Mouse (Mus musculus): Measurements from ENCODE around the gene Ttll5. TPM values are rescaled to one million over a fixed set of nuclear protein-coding genes. Genes with fewer than 3 reads are reported as not detected.

Gene Ttll5
- total RNA-seq, 2 experiments from 2014 or later, result 5.4 to 8.5 TPM

DNA sequence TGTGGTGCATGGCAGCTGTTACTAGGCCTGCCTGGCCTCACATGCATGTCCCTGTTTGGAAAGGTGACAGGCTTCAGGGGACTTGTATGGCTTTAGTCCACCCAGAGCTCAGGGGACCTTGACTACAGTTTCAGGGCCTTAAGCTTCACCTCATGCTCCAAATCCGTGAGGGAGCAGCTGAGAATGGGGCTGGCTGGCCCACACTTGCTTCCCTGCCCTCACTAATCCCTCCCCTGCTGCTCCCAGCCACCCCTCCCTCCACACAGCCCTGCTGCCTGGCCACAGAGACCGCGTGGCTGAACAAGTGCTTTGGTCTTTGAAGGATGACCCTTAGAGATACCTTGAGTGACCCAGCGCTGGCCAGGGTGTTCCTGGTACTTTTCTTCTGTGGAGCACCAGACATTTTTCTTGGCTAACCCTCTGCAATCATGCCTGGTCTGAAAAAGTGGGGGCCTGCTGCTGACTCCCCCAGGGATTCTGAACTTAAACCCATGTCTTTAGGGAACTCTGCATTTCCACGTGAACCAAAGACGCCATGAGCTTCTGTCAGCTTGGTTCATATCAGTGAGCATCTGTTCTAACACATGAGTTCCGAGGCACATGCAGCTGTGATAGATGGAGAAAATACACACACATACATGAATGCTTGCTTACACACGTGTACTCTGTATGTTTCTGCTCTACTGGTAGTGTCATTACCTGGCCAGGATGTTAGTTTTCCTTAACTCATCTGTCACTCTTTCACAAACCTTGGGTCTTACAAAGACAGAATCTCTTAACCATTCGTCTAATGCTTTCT is 212.1 kb downstream of the Ttll5 start:
- Histone ChIP-seq H3K4me3 (no peak overlapping the region), H3K27ac (peak overlapping the region; percentile 66)
- TF ChIP-seq CTCF (IDR thresholded peaks at IDR 0.05), result no peak
- intact Hi-C loops (cut with DNase I), result no loop called here
- DNase-seq, result no peak

DNA sequence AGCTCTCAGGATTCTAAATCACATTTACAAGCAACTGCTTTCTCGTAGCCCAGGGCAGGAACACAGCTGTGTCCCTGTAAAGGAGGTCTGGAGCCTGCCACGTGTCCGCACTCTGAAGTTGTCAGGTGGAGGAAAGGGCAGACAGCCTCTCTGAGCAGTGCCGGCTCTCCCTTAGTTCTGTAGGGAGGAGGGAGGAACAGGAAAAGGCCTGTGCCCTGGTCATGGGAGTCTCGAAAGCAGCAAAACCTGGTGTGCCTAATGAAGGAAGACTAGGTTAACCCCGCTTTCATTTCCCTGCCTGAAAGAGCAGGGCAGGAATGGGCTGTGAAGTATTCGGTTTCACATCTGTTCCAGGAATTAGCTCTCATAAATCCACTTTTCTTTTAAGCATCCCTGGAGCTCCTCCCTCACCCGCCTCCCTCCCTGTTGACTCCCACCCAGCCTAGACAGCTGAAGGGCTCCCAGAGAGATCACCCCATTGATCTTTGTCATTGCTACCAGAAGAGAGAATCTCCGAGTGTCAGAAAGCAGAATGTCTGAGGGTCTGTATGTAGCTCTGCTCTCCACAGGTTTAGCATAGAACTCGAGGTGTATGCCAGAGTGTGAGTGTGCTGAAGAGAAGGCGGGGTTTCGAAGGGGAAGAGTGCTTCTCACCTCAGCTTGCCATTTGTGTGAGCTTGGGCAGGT is 212.9 kb downstream of the Ttll5 start:
- intact Hi-C loops (cut with DNase I), result no loop called here
- Histone ChIP-seq H3K27ac (peak overlapping the region; percentile 66), H3K4me3 (peak overlapping the region; percentile 32; the same call in 1 of the 2 replicates)
- no peak for TF ChIP-seq CTCF (IDR thresholded peaks at IDR 0.05)
- no peak for DNase-seq

DNA sequence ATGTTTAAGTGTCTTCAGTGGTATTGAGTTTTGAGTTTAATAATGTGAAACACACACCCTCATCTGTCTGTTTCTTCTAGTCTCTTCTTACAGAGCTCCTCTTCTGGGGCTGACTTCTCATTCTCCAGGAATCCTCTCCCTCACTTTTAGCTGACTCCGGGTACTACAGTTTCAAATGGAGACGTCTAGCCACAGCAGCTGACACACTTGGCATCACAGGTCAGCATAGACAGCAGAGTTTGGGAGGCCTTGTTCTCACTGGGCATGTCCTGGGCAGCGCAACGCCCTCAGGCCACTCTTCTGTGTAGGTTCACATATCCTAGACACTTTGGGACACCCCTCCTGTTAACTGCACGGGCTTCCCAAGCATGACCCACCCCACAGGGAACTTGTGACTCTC is 214.6 kb downstream of the Ttll5 start:
- no peak for TF ChIP-seq CTCF (IDR thresholded peaks at IDR 0.05)

DNA sequence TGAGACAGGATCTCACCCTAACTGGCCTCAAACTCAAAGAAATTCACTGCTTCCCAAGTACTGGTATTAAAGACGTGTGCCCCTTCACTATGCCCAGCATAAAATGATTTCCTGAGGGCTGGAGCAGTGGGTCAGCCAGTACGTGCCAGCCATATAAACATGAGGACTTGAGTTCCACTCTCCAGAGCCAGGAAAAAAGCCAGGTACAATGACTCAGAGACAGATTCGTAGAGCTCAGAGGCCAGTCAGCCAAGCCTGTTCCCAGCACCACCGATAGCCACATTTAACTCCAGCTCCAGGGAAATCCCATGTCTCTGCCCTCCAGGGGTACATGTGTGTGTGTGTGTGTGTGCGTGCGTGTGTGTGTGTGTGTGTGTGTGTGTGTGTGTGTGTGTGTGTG is 215.3 kb downstream of the Ttll5 start:
- intact Hi-C loops (cut with DNase I), result no loop called here
- Histone ChIP-seq H3K27ac (peak overlapping the region; percentile 78), H3K4me3 (no peak overlapping the region)
- no peak for DNase-seq
- TF ChIP-seq CTCF (IDR thresholded peaks at IDR 0.05), result no peak

More for the DNA sequence above, 214.6 kb downstream of the Ttll5 start:
- intact Hi-C loops (cut with DNase I), result no loop called here
- Histone ChIP-seq H3K27ac (peak overlapping the region; percentile 78), H3K4me3 (no peak overlapping the region)
- DNase-seq, result peak; percentile 42

DNA sequence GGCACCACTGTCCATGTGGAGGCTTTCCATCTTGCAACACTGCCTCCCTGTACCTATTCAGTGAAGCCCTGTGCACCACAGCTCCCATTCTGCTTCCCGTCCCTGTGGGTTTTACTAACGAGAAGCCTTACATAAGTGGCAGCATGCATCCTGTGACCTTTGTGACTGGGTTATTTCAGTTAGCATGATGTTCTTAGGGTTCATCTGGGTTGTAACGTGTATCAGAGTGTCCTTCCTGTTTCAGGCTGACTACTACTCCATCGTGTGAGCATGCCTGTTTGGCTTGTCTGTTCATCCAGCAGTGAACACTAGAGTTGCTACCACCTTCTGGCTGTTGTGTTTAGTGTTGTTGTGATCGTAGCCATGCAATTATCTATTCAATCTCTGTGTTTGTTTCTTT is 221.7 kb downstream of the Ttll5 start:
- intact Hi-C loops (cut with DNase I), result no loop called here

DNA sequence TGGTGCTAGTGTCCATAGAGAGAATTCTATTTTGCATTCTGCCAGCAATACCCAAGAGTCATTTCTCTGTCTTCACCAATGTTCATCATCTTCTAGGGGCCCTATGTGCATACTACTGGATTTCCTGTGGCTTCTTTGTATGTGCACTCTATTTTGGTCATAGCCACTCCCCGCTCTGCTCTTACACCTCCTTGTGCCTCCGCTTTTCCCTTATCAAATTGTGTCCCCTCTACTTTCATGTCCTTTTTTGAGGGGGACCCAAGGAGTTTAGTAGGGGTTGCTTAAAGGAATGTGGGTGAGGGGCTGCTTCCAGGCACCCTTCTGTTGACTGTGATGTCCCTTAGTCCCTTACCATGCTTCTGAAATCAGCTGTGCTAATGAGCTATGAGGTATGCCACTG is 222.3 kb downstream of the Ttll5 start:
- intact Hi-C loops (cut with DNase I), result no loop called here
- no peak for DNase-seq
- Histone ChIP-seq H3K4me3 (no peak overlapping the region), H3K27ac (no peak overlapping the region)
- no peak for TF ChIP-seq CTCF (IDR thresholded peaks at IDR 0.05)

More for the DNA sequence above, 221.7 kb downstream of the Ttll5 start:
- DNase-seq, result no peak
- no peak overlapping the region for H3K27ac ChIP-seq
- H3K4me3 ChIP-seq, result no peak overlapping the region
- no peak for TF ChIP-seq CTCF (IDR thresholded peaks at IDR 0.05)

DNA sequence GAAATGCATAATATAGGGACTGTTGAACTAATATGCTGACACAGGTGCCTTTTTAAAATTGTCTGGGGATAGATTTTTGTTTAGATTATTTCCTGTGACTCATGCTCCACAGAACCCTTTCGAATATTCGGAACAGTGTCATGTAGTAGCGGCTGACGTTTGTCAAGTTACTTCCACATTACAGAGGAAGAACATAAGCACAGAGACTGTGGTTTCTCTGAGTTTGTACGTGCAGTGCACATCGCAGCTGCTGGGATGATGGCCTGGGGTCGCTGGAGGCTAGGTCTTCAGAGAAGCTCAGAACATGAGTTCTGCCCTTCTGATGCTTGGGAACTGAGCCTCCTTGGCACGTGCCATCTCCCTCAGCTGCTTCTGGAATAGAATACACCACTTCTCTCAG is 222.9 kb downstream of the Ttll5 start:
- no peak for DNase-seq
- intact Hi-C loops (cut with DNase I), result no loop called here
- no peak overlapping the region for H3K27ac ChIP-seq
- no peak for TF ChIP-seq CTCF (IDR thresholded peaks at IDR 0.05)
- no peak overlapping the region for H3K4me3 ChIP-seq

DNA sequence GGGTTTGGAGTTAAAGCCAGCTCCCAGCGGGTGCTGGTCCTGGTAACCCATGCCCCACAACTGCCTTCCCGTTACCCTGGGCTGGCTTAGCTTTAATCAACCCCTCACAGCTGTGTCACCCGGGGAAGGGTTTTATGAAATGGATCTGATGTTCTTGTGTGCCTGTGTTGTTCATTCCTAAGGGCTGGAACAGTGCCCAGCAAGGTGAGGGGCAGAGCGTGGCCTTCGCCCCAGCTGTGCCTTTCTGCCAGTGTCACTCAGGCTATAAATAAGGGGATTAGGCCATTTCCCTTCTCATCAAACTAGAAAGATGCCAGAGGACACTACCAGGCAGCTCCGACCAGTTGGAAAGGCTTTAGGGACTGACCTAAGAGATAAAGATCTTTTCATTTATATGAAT is 225.4 kb downstream of the Ttll5 start:
- TF ChIP-seq CTCF (IDR thresholded peaks at IDR 0.05), result no peak
- Histone ChIP-seq H3K27ac (peak overlapping the region; percentile 40; the same call in 1 of the 2 replicates), H3K4me3 (no peak overlapping the region)
- DNase-seq, result peak; percentile 44
- intact Hi-C loops (cut with DNase I), result no loop called here

DNA sequence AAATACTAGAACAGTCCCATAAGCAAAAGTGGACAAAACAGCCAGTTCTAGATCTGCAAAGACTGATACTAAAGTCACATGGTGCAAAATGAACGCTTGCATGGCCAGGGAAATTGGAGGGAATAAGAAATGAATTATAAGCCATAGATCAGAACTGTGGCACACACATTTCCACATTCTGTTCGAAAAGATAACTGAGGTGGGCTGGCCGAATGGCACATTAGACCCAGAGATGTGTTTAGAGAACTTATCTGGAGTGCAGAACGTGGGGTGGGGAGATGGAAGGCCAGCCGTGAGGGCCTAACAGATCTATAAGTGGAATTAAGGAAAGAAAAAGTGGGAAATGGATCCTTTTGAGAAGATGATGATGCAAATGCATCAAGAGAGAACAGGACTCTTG is 227.0 kb downstream of the Ttll5 start:
- H3K27ac ChIP-seq, result no peak overlapping the region
- no peak for TF ChIP-seq CTCF (IDR thresholded peaks at IDR 0.05)
- intact Hi-C loops (cut with DNase I), result no loop called here
- no peak for DNase-seq
- H3K4me3 ChIP-seq, result no peak overlapping the region

DNA sequence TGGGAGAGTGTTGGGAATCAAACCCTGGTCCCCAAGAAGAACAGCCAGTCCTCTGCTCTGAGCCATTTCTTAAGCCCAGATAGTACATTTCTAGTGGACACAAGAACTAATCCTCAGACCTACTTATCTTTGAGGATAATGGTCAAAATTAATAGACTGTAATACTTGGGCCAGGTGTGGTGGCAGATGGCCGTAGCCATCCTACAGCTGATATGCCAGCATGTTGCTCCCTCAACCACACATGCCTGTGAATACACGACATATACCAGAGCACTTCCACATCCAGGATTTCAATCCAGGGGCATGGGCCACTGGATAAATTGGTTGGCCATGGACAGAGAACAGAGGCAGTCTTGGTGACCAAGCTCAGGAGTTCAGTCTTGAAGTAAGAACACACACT is 230.8 kb downstream of the Ttll5 start:
- Histone ChIP-seq H3K27ac (no peak overlapping the region), H3K4me3 (no peak overlapping the region)
- no peak for DNase-seq
- intact Hi-C loops (cut with DNase I), result no loop called here
- no peak for TF ChIP-seq CTCF (IDR thresholded peaks at IDR 0.05)

DNA sequence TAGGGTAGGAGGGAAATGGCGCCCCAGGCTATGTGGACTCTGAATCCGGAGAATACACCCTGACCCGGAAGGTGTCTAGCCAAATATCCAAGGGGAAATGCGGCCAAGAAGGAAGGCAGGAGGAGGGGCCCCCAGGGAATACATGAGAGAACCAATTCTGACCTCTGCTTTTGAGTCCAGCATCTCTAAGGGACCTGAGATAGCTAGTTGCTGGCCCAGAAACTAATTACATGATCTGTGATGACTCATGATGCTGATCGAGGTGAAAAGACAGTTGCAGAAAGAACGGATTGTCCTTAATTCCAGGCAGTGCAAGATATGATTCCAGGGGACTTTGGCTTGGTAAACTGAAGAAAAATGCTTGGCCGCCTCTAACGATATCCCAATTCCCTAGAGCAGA is 232.5 kb downstream of the Ttll5 start:
- no peak for TF ChIP-seq CTCF (IDR thresholded peaks at IDR 0.05)
- DNase-seq, result no peak
- Histone ChIP-seq H3K27ac (no peak overlapping the region), H3K4me3 (no peak overlapping the region)
- intact Hi-C loops (cut with DNase I), result no loop called here

DNA sequence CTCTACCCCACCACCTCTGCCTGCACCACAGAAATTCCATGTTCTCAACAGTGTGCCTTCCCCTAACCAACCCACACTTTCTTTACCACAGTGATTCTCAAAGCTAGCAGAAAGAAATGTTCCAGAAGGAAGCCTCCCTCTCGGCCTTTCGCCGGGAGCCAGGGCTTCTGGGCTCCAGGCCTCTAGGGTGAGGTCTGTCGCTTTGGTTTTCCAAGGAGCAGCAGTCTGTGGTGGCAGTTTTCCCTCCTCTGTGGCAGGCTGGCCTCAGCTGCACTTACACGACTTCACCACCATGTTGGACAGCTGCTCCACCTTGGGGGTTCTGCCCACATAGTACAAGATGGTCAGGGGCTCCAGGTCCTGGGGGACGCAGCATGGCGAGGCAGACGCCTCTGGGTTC is 233.1 kb downstream of the Ttll5 start:
- intact Hi-C loops (cut with DNase I), result no loop called here
- peak overlapping the region; percentile 20; the same call in 1 of the 2 replicates for H3K27ac ChIP-seq
- no peak for DNase-seq
- H3K4me3 ChIP-seq, result no peak overlapping the region
- TF ChIP-seq CTCF (IDR thresholded peaks at IDR 0.05), result no peak

DNA sequence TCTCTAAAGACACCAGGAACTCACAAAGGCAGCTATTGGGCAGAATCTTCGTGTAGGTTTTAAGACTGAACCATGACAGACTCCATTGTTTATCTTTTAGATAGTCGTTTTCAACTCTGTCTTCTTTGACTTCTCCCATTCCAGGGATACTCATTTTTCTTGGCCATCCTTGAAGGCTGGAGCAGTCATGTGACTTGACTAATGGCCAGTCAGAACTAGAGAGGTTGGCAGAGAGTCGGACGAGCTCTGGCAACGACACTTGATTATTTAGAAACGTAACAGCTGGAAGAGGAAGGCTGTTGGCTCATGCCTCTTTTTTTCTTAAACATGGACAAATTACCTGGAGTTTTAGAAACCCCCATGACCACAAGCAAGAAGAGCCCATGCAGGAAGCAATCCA is 234.9 kb downstream of the Ttll5 start:
- TF ChIP-seq CTCF (IDR thresholded peaks at IDR 0.05), result no peak
- intact Hi-C loops (cut with DNase I), result no loop called here
- Histone ChIP-seq H3K4me3 (no peak overlapping the region), H3K27ac (no peak overlapping the region)
- peak; percentile 36 for DNase-seq
